Mouse (Mus musculus): ENCODE results near the gene Usp37.
"Not testable (repeated sequence)": the region's sequence is repeated elsewhere in the genome, so short reads cannot be mapped to it uniquely, and the experiment has no call there.

Usp37 gene

DNA sequence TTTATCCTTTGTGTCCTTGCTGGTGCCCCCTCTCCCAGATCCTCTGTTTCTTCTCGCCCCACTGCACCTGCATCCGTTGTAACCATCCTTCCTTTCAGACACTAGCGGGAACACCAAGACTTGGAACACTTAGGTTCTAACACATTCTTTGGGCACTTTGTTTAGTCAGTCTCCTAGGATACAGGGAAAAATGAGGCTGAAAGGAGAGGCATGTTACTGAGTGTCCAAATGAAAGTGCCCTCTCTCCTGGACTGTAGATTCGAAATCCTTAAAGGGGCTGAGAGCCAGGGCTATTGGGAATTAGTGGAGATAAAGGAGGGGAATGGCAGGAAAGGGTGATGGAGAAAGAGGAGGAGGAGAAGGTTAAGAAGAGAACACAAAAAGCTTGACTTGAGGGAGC, at the start of gene Usp37:
TSS of gene Usp37 (minus strand) at position 101 of the 400 bp plus-strand sequence.
- DNase-seq: no peak

DNA sequence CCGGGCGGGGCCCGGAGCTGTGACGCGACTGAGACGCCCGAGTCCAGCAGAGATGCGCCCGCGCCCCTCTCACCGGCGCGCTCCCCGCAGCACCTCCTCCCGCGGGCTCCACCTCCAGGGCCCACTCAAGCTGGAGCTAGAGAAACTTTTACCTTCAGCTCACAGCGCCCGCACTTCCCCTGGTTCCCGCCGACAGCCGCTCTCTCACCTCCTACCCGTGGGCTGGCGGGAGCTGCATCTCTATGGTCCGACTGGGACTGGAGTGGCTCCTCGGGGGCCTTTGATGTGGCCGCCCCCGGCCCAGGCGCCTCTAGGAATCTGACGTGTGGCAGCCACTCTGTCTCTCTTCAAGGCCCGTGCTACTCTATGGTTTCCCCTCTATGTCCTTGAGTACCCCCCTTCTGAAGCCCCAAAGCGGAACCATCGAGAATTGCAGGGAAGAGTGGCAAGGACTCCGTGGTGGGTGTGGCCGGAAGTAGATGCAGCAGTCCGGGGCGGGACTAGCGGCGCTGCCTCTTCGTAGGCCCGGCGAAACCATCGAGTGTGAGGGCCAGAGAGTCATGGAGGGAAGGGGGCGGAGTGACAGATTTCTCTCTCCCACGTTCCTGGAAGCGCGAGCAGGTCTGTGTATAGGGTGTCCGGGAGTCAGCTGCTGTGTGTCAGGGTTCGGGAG, 43.8 kb upstream of the Usp37 start, which contains the start of the genes Zfp142 and Bcs1l:
TSS of gene Zfp142 (minus strand) at position 474 of the 673 bp plus-strand sequence.
TSS of gene Bcs1l (plus strand) at position 517 of the 673 bp plus-strand sequence.
- peak; percentile 98 for DNase-seq

DNA sequence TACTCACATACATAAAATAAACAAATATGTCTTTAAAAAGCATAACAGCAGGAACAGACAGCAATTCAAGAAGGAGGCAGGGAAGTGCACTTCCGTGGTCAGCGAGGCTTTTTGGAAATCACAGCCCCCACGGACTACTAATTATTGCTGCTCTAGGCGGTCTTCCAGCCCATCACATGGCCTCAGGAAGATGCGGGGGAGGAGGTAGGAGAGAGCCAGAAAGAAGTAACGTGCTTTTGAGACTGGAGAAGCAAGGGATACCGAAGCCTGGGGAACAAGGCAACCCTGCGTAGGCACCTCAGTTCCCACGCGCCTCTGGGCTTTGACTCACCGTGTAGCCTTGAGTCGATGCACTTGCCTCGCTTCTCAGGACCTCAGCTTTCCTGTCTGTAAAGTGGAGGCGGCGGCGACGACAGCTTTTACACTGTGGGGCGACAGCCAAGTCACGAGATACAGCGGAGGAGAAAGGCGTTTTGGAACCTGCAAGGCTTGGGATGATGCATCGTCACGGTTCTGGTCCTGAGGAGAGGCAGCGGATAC, 43.2 kb upstream of the Usp37 start:
- no peak for DNase-seq

DNA sequence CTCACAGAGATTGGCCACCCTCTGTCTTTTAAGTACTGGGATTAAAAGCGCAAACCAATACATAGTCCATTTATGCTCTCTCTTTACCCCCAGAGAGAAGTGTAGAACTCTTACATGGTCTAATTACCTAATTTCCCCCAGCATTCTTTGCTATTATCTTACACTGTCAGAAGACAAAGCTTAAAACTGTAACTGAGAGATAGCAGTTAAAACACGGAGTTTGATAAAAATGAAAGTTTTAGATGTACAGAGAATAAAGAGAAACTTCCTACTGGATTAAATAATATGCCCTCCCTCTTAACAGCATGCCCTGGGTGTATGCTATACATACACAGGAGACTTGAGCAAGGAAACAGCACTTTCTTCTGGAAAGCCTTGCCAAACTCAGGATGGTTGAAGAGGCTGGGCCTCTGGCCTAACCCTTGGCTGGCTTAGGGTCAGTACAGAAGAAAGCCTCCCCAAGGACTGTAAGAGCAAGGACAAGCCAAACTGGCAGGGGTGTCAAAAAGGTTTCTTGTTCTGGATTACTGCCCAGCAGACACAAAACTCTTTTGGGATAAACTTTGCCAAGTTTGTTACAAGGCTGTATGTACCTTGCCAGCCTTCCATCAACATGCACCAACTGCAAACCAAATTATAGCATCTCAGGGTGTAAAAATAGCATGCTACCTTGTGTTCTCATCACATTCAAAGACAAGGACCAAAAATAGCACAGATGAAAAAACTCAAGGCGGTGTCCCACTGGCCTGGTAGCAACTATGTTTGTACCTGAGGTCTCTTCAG, 40.7 kb upstream of the Usp37 start:
- DNase-seq: no peak

DNA sequence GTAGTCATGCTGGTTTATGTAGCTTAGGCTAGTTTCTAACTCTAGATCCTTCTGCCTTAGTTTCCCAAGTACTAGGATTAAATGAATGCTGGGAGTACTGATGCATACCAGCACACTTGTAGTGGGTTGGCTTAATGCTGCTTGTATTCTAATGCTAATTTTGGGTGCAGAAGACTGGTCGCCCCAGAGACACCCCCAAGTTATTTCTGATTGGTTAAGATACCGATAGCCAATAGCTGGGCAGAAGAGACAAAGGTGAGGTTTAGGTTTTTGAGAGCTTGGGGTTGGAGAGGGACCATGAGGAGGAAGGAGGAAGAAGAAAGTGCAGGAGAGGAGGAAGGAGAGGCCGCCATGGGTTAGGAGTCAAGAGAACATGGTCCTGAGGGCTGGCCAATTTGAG, 38.5 kb upstream of the Usp37 start:
- no peak for DNase-seq

DNA sequence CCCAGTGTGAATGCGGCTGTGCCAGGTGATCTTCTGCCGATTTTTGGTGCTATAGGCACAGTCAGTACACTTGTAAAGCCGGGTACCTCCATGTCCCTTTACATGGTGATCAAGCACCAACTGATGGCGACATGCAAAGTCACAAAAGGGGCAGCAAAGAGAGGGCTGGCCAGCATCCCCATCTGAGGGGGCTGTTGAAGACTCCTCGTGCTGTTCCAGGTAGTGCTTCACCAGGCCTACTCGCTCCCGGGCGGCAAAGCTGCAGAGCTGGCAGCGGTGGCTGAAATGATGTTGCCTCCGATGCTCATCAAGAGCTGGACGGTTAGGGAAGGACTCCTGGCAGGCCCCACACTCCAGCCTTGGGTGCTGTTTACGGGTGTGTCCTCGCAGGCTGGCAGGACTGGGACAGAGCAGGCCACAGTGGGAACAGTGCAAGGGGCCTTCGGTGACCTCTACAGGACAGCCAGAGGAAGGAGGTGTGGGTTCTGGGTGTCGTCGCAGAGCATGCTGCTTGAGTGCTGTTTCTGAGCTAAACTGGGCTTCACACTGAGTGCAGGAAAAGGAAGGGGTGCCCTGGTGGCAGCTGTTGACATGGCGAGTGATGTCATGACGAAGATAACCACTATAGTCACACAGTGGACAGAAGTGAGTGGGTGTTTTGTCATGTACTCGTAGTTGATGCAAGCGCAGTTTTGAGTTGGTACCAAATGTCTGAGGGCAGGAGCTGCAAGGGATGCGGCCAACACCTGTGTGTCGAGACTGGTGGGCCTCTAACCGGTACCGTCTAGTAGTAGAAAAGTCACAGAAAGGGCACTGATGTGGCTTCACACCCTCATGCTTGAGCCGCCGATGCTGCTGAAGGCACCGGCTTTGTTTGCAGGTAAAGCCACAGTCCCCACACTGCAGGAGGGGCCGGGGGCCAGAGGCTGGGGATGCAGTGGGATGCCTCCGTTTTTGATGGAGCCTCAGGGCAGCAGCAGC, 25.9 kb upstream of the Usp37 start:
- no peak for DNase-seq

DNA sequence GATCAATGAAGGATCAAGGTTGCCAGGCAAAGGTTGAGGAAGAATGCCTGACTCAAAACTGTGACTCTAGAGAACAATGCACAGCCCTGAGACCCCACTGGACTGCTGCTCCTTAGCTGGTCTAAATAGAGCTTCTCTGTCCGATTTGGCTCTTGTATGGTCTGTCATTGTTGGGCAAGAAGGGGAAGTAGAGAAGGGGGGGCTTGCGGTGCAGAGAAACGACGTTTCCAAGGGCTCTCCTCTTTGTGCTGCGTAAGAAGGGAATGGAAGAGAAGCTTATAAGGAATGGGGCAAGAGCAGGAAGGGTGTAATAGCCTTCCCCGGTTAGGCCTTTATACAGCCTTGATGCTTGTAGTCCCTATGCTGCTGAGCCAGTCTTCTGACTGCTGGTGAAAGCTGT, 21.8 kb upstream of the Usp37 start:
- no peak for DNase-seq

DNA sequence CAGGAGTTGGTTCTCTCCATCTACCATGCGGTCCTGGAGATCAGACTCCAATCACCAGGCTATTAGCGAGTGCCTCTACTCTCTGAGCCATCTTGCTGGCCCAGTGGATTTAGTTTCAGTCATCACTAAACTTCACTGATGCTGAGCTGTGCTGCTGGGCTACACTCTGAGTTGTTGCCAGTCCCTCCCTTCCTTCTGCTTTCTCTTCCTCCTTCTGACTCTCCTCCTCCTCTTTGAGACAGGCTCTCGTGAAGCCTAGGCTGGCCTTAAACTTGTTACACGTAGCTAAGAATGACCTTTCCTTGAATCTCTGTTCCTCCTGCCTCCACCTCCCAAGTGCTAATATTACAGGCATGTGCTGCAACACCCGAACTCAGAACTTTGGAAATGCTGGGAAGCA, 15.0 kb upstream of the Usp37 start:
- DNase-seq: no peak

DNA sequence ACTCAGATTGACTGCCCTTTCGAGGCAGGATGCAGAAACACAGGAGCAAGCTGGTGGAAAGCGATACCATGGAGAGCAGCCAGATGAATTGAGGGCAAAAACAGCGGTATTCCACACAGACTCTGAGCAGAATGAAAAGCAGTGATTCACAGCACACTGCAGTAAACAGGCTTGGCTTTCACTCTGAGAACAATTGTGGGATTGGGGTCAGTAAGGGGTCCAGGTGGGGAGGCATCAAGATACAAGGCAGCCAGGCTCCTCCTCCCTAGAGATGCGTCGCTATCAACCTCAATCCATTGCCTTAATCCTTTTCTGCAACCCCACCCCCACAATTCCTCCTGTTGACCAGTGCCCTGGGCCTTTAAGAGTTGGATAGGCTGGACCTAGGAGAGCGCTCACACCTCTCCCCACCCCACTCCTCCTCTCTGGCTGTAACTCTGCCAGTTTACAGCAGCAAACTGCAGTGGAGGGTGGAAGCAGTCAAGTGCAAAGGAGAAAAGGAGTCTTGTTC, 1.6 kb downstream of the Usp37 start, which contains the start of gene Plcd4:
TSS of gene Plcd4 (plus strand) at position 438 of the 511 bp plus-strand sequence.
- DNase-seq: peak; percentile 61

DNA sequence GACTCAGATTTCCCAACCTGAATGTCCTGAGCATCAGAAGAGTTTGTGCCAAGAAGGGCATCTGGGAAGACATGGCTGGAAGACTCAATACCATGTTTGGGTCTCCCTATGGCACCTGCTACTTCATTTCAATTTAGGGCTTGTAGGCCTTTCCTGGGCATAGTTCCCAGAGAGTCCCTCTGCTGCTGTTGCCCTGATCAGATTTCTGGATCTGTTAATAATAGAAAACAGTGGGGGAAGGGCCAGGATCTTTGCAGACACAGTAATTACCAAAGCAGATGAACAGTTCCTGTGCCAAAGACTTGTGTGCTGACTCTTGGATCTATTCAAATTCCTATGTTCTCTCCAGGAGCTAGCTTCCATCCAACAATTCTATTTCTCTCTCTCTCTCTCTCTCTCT, 5.4 kb downstream of the Usp37 start:
- DNase-seq: peak; percentile 10

DNA sequence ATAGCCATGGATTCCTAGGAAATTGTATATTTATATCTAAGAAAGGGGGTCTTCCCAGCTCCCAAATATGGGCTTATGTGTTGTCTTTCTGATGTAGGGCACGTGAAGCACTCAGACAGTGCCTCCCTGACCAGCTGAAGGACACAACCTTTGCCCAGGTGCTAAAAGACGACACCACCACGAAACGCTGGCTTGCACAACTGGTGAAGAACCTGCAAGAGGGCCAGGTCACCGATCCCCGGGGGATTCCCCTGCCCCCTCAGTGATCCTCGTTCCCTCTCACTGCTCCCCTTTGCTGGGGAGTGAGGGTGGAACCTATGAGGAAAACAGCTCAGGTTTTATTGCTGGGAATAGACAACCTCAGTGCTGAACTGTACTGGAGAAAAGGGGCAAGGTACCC, 15.5 kb downstream of the Usp37 start:
- no peak for DNase-seq

DNA sequence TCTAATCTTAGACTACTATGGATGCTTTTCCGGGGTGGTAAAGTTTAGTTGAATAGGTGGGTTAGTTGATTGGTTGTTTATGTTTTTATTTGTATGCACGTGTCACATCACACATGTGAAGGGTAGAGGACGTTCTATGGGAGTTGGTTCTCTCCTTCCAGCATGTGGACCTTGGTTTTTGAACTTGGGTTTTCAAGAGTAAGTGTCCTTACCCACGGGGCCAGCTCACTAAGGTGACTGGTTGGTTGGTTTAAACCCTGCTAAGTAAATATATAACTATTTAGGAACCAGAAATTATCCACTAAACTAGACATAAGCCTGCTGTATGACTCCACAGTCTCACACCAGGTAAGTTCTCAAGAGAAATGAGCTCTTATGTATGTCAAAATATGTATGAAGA, 19.3 kb downstream of the Usp37 start:
- no peak for DNase-seq

DNA sequence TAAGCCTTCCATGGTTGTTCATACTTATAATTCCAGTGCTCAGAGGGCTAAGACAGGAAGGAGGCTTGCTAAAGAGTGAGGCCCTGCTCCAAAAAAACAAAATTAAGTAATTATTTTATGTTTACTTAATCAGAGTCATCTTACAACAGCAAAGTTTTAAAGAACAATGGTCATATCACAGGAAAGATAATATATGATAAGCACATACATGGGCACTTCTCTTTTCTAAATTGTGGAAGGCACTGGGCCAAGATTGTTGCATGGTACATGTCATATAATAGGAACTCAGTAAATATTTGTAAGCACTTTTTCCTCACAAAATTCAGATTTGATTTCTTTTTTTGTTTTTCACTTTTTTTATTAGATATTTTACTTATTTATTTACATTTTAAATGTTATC, 24.2 kb downstream of the Usp37 start:
- DNase-seq: no peak

DNA sequence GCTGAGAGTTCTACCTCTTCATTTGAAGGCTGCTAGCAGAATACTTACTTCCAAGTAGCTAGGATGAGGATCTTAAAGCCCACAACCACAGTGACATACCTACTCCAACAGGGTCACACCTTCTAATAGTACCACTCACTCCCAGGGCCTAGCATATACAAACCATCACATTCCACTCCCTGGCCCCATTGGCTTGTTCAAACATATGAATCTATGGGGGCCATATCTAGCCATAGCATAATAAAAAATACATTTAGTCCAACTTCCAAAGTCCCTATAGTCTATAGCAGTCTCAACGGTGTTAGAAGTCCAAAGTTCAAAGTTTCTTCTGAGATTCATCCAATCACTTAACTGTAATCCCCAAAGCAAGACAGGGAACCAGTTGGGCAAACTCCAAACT, 31.1 kb downstream of the Usp37 start:
- DNase-seq: not testable (repeated sequence)

DNA sequence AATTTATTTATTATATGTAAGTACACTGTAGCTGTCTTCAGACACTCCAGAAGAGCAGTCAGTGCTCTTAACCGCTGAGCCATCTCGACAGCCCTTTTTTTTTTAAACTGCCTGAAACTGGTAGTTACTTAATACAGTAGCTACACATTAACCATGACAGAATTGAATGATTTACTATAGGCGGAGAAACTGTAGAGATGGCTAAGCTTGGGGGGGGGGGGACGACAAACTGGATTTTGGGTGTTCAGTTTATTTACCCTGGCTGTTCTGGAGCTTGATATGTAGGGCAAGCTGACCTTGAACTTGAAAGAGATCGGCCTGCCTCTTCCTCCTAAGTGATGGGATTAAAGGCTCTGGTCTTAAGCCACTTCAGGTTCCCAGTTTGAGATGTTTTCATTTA, 32.8 kb downstream of the Usp37 start:
- no peak for DNase-seq

DNA sequence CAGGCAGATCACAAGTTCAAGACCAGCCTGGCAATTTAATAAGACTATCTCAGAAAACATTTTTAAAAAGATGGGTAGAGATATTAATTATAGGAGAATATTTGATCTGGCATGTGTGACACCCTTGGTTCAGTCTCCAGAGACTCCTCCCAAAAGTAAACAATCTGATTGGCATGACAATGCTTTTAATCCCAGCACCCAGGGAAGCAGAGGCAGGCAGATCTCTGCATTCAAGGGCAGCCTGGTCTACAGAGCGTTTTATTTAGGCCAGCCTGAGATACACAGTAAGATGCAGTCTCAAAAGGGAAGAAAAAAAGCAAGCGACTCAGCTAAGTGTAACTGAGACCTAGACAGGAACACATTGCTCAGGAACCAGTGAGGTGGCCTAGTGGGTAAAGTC, 36.3 kb downstream of the Usp37 start:
- no peak for DNase-seq

DNA sequence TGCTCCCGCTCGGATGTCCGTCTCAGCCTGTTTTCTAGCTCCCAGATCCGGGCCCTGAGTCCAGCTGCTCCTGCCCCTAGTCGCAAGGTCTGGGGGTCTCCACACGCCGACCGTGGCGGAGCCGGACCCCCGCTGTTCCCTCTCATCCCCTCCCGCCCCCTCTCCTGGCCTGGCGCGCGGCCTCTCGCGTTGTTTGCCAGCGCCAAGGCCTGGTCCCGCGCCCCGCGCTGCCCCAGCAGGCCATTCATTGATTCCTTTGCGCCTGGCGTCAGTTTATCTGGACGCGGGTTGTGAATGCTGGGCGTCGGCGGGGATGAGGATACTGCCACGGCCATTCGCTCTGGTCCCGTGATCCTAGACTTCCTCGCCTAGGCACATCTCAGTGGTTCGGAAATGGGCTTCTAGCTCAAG, 37.6 kb downstream of the Usp37 start:
- DNase-seq: no peak

DNA sequence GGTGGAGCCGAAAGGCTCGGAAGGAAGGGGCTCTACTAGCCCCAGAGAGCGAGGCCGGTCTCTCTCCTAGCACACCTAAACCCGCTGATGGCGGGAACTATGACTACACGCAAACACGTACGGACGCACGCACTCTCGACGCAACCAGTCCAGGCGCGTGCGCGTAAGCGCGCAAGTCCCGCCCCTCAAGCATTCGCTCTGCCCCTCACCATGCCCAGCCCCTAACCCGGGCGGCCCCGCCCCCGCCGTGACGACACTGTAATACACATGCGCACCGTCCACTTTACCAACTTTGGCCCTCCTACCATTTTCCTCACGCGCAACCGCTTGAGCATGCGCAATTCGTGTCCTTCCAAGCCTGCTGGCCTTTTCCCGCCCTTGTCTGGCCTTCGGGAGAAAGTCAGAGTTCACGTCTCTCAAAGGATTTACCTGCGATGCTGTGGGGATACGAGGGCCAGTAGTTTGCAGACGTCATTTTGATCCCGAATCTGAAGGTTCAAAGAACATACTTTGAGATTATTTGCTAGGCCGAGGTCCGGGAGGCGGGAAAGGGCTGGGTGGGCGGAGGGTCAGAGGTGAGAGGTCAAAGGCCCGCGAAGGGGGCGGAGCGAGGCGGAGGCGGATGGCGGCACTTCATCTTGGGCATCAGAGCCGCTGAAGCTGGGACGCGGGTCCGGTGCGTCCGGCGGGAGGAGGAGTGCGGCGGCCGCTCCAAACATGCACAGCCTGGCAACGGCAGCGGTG, 38.2 kb downstream of the Usp37 start, which contains the start of gene Cnot9:
TSS of gene Cnot9 (plus strand) at position 338 of the 744 bp plus-strand sequence.
- peak; percentile 100 for DNase-seq

DNA sequence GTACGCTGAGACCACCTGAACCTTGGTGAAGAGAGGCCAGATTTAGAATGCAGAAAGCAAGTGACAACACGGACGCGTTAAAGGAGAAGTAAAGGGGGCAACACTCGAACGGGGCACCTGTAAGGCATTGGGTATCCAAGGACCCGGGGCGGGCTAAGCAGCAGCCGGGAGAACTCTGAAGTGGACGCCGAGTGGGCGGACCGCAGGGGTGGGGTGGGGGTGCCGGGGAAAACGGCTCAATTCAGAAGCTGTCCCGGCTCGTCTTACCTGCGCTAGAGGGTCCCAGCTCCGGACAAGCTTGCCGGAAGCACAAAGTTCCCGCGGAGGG, 38.7 kb downstream of the Usp37 start:
- no peak for DNase-seq

DNA sequence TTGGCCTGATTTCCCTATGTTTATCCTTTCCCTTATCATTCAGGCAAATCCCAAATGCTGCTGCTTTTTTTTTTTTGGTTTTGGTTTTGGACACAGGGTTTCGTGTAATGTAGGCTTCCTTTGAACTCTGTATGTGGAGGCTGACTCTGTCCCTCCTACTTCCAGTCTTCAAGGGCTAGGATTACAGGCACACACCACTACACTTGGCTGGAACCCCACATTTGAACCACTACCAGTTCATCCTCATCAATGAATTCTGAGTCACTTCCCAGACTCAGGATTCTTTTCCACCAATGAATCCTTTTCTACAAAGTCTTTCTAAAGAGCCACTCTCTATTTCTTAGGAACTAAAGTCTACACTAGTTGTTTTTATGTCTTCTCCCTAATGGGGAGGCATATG, 43.0 kb downstream of the Usp37 start:
- no peak for DNase-seq

DNA sequence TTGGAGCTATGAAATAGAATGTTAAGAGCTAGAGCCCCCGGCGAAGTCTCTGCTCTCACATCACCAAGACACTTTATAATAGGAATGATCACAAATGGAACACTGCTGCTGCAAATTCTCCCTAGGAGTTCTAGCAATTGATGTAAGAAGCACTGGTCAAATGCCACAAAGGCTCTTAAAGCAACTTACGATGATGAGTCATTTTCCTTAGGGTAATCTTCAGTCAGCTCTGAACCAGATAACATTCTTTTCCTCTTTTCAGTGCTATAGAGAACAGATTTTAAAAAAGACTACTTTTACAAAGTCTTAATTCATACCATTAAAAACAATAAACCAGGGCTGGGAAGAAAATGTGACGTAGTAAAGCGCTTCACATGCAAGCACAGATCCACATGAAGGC, 58.3 kb downstream of the Usp37 start:
- no peak for DNase-seq

DNA sequence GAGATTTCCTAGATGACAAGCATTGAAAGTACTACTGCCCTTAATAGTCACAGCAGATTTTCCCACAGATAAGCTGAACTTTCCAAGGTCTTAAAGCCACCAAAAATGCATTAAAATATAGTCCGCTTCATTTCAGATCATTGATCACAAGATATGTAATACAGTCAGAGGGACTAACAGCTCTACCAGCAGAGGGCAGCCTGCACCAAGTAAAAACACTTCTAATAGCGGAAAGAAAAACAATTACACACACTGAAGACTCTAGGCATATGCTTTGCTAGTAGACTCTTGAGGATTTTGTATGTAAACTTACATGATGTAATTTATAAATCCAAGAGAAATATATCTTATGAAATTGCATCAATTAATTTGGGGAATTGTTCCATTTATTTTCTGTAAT, 83.8 kb downstream of the Usp37 start:
- DNase-seq: peak; percentile 16
